Mouse (Mus musculus) stomach, embryonic 14.5 days (tissue): ENCODE data around the gene Rad51b. TPM values are rescaled to one million over a fixed set of nuclear protein-coding genes. Genes with fewer than 3 reads are reported as not detected.

ENCODE experiments used
- ATAC-seq: fragments of 200-750 bp; cut with Nextera tagmentation; 2 replicates; pipeline ENCODE4 v1.8.0; 2017; ENCODE audit warnings: low read depth, moderate TSS enrichment; ENCODE audit not compliant: insufficient number of reproducible peaks, insufficient read depth, low FRiP score
- H3K27ac ChIP-seq: fragments of 300-500 bp; sonication (generic); 2 replicates; pipeline ENCODE4 v1.5.1; 2014; ENCODE audit warnings: mild to moderate bottlenecking, low read length, moderate library complexity, mixed read lengths
- H3K27me3 ChIP-seq: fragments of 300-500 bp; sonication (generic); 2 replicates; pipeline ENCODE4 v1.6.1; 2014; ENCODE audit warnings: low read length, control low read depth, mixed read lengths; ENCODE audit not compliant: control insufficient read depth, insufficient read depth
- H3K36me3 ChIP-seq: fragments of 300-500 bp; sonication (generic); 2 replicates; pipeline ENCODE4 v1.6.1; 2014; ENCODE audit warnings: mild to moderate bottlenecking, control low read depth, low read length, moderate library complexity, mixed read lengths; ENCODE audit not compliant: control insufficient read depth, insufficient read depth
- H3K4me1 ChIP-seq: fragments of 300-500 bp; sonication (generic); 2 replicates; pipeline ENCODE4 v1.6.1; 2014; ENCODE audit warnings: low read length, control low read depth, mixed read lengths; ENCODE audit not compliant: control insufficient read depth, insufficient read depth
- H3K4me2 ChIP-seq: fragments of 300-500 bp; sonication (generic); replicated peaks from 2 replicates; pipeline ENCODE4 v1.6.1; 2014; ENCODE audit warnings: low read depth, low read length, control low read depth
- H3K4me3 ChIP-seq: fragments of 300-500 bp; sonication (generic); 2 replicates; pipeline ENCODE4 v1.5.1; 2014; ENCODE audit warnings: low read depth, low read length, control low read depth
- H3K9ac ChIP-seq: fragments of 300-500 bp; sonication (generic); replicated peaks from 2 replicates; pipeline ENCODE4 v1.6.1; 2014; ENCODE audit warnings: low read depth, mild to moderate bottlenecking, control low read depth, low read length, moderate library complexity, mixed read lengths
- H3K9me3 ChIP-seq: fragments of 300-500 bp; sonication (generic); 2 replicates; pipeline ENCODE4 v1.6.1; 2016; ENCODE audit warnings: low read depth, low read length, control low read depth; ENCODE audit not compliant: control insufficient read depth
- WGBS: fragments of 180-500 bp; shearing (Covaris S2); extraction: QIAGEN DNeasy Blood & Tissue Kit; methylation state at CpG from one replicate; pipeline ENCODE4 v1.1.7; 2014; 5-methylcytosine and 5-hydroxymethylcytosine counted together
- polyA plus RNA-seq: library from polyadenylated mRNA; unstranded; fragments of >200 nt; fragmentation: Nextera tagmentation; extraction: Ambion mirVana; gene quantifications from 2 replicates; pipeline ENCODE4 v1.2.1, GENCODE M21; 2014

Rad51b gene
- polyA plus RNA-seq, 1 experiment from 2014 or later: 8.4 TPM

DNA sequence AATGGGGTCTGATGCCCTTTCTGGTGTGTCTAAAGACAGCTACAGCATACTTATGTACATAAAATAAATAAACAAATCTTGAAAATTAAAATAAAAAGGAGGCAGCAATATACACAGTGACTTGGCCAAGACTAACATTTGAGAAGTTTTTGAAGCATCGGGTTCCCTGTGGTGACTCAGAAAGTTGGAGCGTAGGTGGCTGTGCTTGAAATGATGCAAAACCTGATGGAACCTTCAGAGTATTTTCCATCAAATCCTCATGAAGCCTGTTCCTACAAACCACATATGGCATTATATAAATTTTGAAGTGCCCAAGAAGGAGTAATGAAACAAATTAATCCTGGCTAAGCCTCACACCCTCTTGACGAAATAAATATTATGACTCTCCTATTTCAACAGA, 474.7 kb downstream of the Rad51b start:
- Histone ChIP-seq H3K4me3 (no peak overlapping the region), H3K9ac (no peak overlapping the region), H3K36me3 (no peaks in the 10 kb centered on the region), H3K4me1 (peaks cover 12% of the 10 kb centered on the region; the same call in 1 of the 2 replicates), H3K27ac (no peak overlapping the region), H3K4me2 (no peak overlapping the region), H3K27me3 (no peaks in the 10 kb centered on the region), H3K9me3 (no peaks in the 10 kb centered on the region)
- 64% methylated on average over 3 of the region's 3 CpGs for WGBS
- ATAC-seq: no peak

DNA sequence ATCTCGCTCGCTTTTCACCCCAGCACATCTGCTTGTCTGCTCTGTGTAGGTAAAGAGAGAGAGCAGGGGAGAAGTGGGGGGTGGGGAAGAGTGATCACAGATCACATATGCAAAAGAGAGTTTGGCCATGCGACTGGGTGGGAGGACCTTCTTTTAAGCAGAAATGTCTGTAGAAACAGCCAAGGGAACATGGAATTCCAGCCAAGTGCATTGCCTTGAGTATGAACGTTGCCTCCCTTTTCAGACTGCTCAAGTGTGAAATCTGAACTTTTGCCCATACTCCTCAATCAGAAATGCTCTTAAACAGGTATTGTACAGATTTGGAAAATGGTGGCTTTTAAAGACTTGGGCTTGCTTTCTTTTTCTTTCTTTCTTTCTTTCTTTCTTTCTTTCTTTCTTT, 476.2 kb downstream of the Rad51b start:
- H3K9me3 ChIP-seq: no peaks in the 10 kb centered on the region
- ATAC-seq: peak; percentile 14; the same call in 1 of the 2 replicates
- no peaks in the 10 kb centered on the region for H3K27me3 ChIP-seq
- peaks cover 6% of the 10 kb centered on the region; the same call in 1 of the 2 replicates for H3K4me1 ChIP-seq
- H3K9ac ChIP-seq: no peak overlapping the region
- 49% methylated on average over 4 of the region's 4 CpGs for WGBS
- no peak overlapping the region; the same call in 1 of the 2 replicates for H3K27ac ChIP-seq
- H3K36me3 ChIP-seq: no peaks in the 10 kb centered on the region
- H3K4me3 ChIP-seq: no peak overlapping the region
- no peak overlapping the region for H3K4me2 ChIP-seq

DNA sequence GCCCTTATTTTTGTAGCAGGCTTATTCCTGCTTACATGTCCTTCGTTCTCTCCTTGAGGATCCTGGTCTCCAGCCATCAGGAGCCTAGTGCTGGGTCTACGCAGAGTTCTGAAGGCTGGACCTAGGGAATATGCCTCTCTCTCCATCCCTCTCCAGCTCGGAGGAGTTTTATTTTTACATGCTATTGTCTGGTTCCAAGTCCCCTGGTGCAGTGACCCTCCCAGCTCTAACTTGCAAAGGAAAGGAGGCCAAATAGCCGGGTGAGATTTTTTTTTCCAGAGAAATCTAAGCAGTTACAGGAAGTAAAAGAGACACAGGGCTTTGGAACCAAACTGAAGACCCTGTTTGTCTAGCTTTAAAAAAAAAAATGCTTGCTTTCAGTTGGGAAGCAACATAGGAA, 477.5 kb downstream of the Rad51b start:
- WGBS: 81% methylated on average over 4 of the region's 4 CpGs
- Histone ChIP-seq H3K27me3 (no peaks in the 10 kb centered on the region), H3K4me1 (0 out of 2 replicates have a peak, but pooled peaks cover 3% of the 10 kb centered on the region), H3K9ac (no peak overlapping the region), H3K4me2 (no peak overlapping the region), H3K36me3 (no peaks in the 10 kb centered on the region), H3K9me3 (no peaks in the 10 kb centered on the region), H3K27ac (no peak overlapping the region), H3K4me3 (no peak overlapping the region)
- ATAC-seq: no peak

DNA sequence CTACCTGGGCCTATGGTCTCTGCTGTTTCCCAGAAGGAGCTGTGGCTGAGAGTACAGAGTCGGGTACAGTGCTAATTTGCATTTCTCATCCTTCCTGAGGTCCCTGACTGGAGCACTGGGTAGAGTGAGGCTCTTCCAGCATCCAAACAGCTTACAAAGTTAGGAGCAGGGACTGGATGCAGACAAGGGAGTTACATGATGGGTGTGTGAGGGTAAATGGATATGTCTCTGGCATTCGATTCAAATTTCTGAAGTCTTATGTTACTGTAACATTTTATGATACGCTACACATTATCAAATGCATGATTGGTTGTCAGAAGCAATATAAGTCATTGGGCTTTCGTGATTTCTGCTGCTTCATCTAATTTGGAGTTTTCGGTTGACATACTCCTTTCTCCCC, 479.7 kb downstream of the Rad51b start:
- H3K36me3 ChIP-seq: no peaks in the 10 kb centered on the region
- WGBS: 83% methylated on average over 5 of the region's 5 CpGs
- H3K27ac ChIP-seq: no peak overlapping the region
- H3K4me3 ChIP-seq: no peak overlapping the region
- no peaks in the 10 kb centered on the region for H3K9me3 ChIP-seq
- no peaks in the 10 kb centered on the region for H3K4me1 ChIP-seq
- H3K9ac ChIP-seq: no peak overlapping the region
- H3K4me2 ChIP-seq: no peak overlapping the region
- no peak for ATAC-seq
- no peaks in the 10 kb centered on the region for H3K27me3 ChIP-seq

DNA sequence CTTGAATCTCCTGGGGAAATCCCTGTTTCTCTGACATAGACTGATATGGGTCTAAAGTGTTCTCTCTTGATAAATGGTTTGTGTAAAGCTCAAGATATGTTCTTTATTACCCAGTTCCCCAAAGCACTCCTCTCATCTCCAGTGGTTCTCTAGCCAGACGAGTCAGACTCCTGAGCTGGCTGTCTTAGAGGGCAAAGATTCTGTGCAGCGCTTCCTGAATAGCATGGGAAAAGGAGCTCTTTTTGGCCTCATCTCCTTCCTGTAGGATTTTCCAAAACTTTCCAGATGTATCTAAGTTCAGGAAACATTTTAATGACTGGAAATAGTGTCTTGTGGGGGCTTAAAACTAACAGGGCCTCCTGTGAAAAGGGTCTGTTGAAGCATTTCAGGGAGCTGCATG, 483.7 kb downstream of the Rad51b start:
- no peak overlapping the region for H3K4me2 ChIP-seq
- H3K27ac ChIP-seq: peak overlapping the region; percentile 44; the same call in 1 of the 2 replicates
- H3K4me3 ChIP-seq: no peak overlapping the region
- no peaks in the 10 kb centered on the region for H3K4me1 ChIP-seq
- ATAC-seq: no peak
- H3K9me3 ChIP-seq: no peaks in the 10 kb centered on the region
- no peaks in the 10 kb centered on the region for H3K27me3 ChIP-seq
- 60% methylated on average over 2 of the region's 2 CpGs for WGBS
- no peaks in the 10 kb centered on the region for H3K36me3 ChIP-seq
- no peak overlapping the region for H3K9ac ChIP-seq

DNA sequence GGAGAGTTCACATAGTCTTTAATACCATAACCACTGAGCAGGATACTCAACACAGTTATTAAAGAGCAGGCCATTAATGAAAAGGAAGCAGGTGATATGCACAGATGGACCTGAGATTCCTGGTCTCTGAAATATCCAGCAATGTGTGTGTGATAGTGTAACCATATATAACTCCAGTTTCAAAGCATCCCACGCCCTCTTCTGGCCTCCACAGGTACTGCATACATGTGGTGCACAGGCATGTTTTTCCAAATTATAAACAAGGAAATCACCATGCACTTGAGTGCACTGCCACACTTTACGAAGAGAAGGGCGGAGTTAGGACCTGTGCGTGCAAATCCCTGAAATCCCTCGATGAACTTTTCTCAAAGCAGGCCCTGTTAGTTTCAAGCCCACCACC, 484.7 kb downstream of the Rad51b start:
- Histone ChIP-seq H3K36me3 (no peaks in the 10 kb centered on the region), H3K27me3 (no peaks in the 10 kb centered on the region), H3K9ac (no peak overlapping the region), H3K4me2 (no peak overlapping the region), H3K27ac (no peak overlapping the region), H3K9me3 (no peaks in the 10 kb centered on the region), H3K4me1 (no peaks in the 10 kb centered on the region), H3K4me3 (no peak overlapping the region)
- no peak for ATAC-seq
- 81% methylated on average over 5 of the region's 5 CpGs for WGBS

DNA sequence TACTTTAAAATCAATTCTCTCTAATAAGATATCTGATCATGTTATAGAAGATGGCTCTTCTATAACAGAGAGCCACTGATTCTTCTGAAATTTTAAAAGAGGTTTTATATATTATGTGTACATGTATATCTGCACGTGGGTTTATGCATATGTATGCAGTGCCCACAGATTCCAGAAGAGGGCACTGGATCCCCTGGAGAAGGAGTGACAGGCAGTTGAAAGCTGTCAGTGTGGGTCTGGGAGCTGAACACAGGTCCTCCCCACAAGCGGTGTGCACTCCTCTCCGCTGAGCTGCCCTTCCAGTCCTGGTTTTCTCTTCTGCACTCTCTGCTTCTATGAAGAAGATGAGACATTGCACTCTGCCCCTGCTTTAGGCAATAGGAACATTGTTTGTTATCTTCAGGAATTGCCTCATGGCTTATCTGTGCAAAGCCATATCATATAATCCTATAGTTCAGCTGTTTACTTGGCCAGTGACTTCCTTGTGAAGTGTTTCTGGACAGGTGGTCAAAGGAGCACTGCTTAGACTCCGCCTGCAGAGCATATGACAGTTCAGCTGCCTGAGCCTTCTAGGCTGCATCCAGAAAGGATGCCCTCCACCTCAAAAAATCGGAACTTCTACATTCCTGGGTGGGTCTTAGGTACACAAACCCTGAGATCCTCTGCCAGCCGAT, 485.5 kb downstream of the Rad51b start:
- no peak overlapping the region for H3K27ac ChIP-seq
- H3K9ac ChIP-seq: no peak overlapping the region
- H3K4me2 ChIP-seq: no peak overlapping the region
- H3K36me3 ChIP-seq: no peaks in the 10 kb centered on the region
- WGBS: 82% methylated on average over 6 of the region's 6 CpGs
- no peak; the same call in 1 of the 2 replicates for ATAC-seq
- no peak overlapping the region for H3K4me3 ChIP-seq
- H3K27me3 ChIP-seq: no peaks in the 10 kb centered on the region
- H3K9me3 ChIP-seq: no peaks in the 10 kb centered on the region
- H3K4me1 ChIP-seq: no peaks in the 10 kb centered on the region

DNA sequence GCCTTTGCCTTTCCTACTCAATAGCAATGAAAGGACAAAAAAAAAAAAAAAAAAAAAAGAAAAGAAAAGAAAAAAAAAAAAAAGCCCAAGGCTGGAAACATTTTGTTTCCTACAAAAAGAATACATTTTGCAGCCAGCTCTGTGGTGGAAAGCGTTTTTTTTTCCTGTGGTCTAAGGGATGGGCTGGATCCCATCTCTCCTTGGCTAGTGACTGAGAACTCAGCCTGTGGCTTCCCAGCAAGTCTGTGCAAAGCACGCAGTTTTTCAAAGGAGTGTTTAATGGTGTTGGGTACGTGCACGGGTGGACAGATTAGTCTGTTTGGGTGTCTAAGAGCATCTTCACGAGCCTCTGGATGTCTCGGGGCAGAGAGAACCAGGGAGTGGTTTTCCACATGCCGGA, 487.1 kb downstream of the Rad51b start:
- WGBS: 77% methylated on average over 7 of the region's 7 CpGs
- Histone ChIP-seq H3K4me3 (no peak overlapping the region), H3K4me1 (no peaks in the 10 kb centered on the region), H3K9ac (no peak overlapping the region), H3K4me2 (no peak overlapping the region), H3K27me3 (no peaks in the 10 kb centered on the region), H3K27ac (no peak overlapping the region), H3K36me3 (no peaks in the 10 kb centered on the region), H3K9me3 (no peaks in the 10 kb centered on the region)
- no peak for ATAC-seq

DNA sequence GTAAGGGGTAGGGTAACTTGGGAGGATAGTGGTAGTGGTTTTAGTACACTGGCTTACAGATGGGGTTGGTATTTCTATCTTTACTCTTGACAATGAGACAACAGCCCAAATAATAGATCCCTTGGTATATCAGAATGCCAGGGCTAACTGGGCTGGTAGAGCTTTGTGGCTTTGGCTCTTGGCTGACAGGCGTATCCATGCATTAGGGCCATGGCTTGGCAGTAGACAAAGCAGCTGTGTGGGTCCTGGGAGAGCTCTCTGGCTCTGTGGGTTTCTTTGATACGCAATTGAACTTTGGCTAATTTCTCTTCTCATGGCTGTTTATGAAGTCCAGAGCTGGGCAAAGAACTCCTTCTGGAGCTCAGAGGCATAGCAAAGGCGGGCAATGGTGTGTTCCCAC, 488.6 kb downstream of the Rad51b start:
- no peak for ATAC-seq
- H3K4me1 ChIP-seq: no peaks in the 10 kb centered on the region
- H3K4me3 ChIP-seq: no peak overlapping the region
- no peak overlapping the region for H3K9ac ChIP-seq
- 98% methylated on average over 3 of the region's 3 CpGs for WGBS
- no peaks in the 10 kb centered on the region for H3K27me3 ChIP-seq
- H3K36me3 ChIP-seq: no peaks in the 10 kb centered on the region
- H3K4me2 ChIP-seq: no peak overlapping the region
- no peaks in the 10 kb centered on the region for H3K9me3 ChIP-seq
- H3K27ac ChIP-seq: no peak overlapping the region
